Comparison of ENCODE assay signal across 8 mouse cellular contexts in the genomic region with DNA sequence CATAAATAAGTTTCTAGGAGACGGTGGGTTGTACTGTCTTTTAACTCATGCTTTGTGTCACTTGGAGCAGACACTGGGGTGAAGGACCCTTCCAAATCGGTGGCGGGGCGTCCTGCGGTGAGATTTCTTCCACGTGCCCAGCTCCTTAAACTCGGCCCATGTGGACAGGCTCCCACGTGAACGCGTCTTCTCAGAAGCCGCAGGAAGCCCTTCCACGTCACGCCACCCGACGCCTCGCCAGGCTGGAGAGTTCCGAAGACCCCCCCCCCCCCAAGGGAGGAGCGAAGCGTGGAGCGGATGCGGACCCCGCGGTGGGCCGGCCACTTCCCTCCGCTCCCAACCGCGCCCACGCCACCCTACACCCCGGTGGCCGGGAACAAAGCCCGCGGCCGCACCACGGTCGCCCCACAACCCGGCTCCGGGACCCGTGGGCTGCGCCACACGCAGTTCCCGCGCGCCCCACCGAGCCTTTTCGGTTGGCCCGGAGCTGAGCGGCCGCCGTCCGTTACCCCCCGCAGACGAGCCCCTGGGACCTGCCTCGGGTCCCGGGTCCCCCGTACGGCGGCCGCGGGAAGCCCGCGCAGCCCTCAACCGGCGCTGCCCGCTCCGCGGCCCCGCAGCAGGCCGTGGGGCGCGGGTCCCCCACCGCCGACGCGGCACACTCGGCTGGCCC. TPM values are rescaled to one million over a fixed set of nuclear protein-coding genes. Genes with fewer than 3 reads are reported as not detected.
DNase-seq lines count a peak whose midpoint lies in the region; ATAC-seq lines count a peak whose summit lies in the region.

No protein-coding gene starts in this region.

- H3K4me2 ChIP-seq in intestine, embryonic 16.5 days (ENCODE audit: low read depth, low read length): peak overlapping the region; percentile 83

- peak; percentile 75 for DNase-seq in T-cell, adult 2 months (ENCODE audit: low spot score)
- DNase-seq in embryo, embryonic 10 days (ENCODE audit: low spot score): peak; percentile 82
- DNase-seq in gastrocnemius, postnatal 4 days (ENCODE audit: low spot score in 2 of 2): peak; percentile 48 to 72
- peak; percentile 73 for DNase-seq in left cerebral cortex, postnatal 4 days
- DNase-seq in mesoderm, embryonic 11.5 days (ENCODE audit: low read depth, low spot score): peak; percentile 87
- peak; percentile 68 for DNase-seq in right cerebral cortex, postnatal 25 days
- no peak for DNase-seq in c-Kit-positive CD71-positive TER-119-positive erythroid progenitor cells, embryonic 14.5 days (ENCODE audit: low spot score)

- H3K27ac ChIP-seq in intestine, embryonic 16.5 days (ENCODE audit: low read length): peak overlapping the region; percentile 99

- WGBS in intestine, embryonic 16.5 days: under 1% methylated on average over 59 of the region's 75 CpGs

- peak; percentile 33 for ATAC-seq in intestine, embryonic 16.5 days

- no peaks in the 10 kb centered on the region for H3K9me3 ChIP-seq in intestine, embryonic 16.5 days (ENCODE audit: control insufficient read depth, low read length)

- peak overlapping the region; percentile 85 for H3K4me3 ChIP-seq in intestine, embryonic 16.5 days (ENCODE audit: low read length)

- H3K9ac ChIP-seq in intestine, embryonic 16.5 days (ENCODE audit: low read depth, low read length): peak overlapping the region; percentile 98

- peaks cover 5% of the 10 kb centered on the region; the same call in 1 of the 2 replicates for H3K4me1 ChIP-seq in intestine, embryonic 16.5 days (ENCODE audit: control insufficient read depth, insufficient read depth, low read length)

- no peaks in the 10 kb centered on the region for H3K27me3 ChIP-seq in intestine, embryonic 16.5 days (replicated peaks; ENCODE audit: control insufficient read depth, insufficient read depth, low read length)

- H3K36me3 ChIP-seq in intestine, embryonic 16.5 days (ENCODE audit: control insufficient read depth, insufficient read depth, low read length): no peaks in the 10 kb centered on the region

- intact Hi-C loops in left cerebral cortex, postnatal 4 days (cut with DNase I): loop anchor here (5.0 to 10.0 kb wide), 2 partner anchors 120 to 412 kb away; no protein-coding TSS in a partner anchor

RNA-seq across cellular contexts. Expression of gene Slc39a10, which starts 39.9 kb away (rescaled TPM):
- total RNA-seq in gastrocnemius, postnatal 4 days (2021): 10 to 100 TPM; 14.5 to 16.7 TPM
- polyA plus RNA-seq in intestine, embryonic 16.5 days (2015; fragmentation: Nextera tagmentation; extraction: Ambion mirVana): 14.5 and 17.2 TPM in 2 replicates
- total RNA-seq in left cerebral cortex, postnatal 4 days (2021): 10 to 100 TPM; 94.0 to 97.2 TPM

Comparison
In these comparisons a context has a peak if more than half of its experiments do, and no peak if none do; other contexts are left out.
1. RNA of gene Slc39a10, which starts 39.9 kb away (total RNA-seq): 94.0 to 97.2 TPM in left cerebral cortex, postnatal 4 days; 14.5 to 16.7 TPM in gastrocnemius, postnatal 4 days; every median in the first group is over 4 times any median in the second.